Mouse (Mus musculus): ENCODE measurements at regions not wholly inside any gene's neighbourhood (a gene's known extent, or its start where the extent isn't known, plus 50 kb on each side); places are given as distances from the start of the nearest gene placed in this dataset.

DNA sequence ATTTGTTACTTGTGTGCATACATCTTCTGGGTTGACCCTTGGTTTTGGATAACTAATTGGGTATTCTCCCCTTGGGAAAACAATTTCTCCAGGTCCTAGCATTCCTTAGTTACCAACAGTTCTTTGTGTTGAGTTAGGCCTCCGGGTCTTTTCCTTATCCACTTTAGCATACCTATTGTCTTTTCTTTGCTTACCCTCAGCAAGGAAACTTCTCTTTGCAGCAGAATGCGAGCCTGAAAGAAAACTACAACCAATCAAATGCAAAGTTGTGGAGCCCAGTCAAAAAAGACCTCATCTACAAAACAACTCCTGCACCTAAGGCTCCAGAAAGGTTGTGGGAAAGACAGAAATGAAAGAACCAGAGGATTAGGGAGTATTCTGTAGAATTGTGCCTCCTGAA, 139.5 kb upstream of the Dmd start:
- TF ChIP-seq CTCF (IDR thresholded peaks at IDR 0.05; ENCODE audit: borderline replicate concordance, insufficient read depth, low read length) (no peak), POLR2A (IDR thresholded peaks at IDR 0.05; ENCODE audit: low read depth, low read length) (no peak)

Data from embryonic fibroblast, embryonic 13.5 days (primary cell).